Mouse (Mus musculus): ENCODE data around the gene Plekha5.

- TF ChIP-seq CTCF (IDR thresholded peaks at IDR 0.05; ENCODE audit: borderline replicate concordance, insufficient read depth, low read length) (no peak), POLR2A (IDR thresholded peaks at IDR 0.05; ENCODE audit: low read depth, low read length) (no peak)
Measured at GRCm38 (mm10) chr6:140606534-140606933, 182.7 kb downstream of the Plekha5 start.
